Mouse (Mus musculus) naive thymus-derived CD4-positive, alpha-beta T cell, adult 2 months (primary cell): ENCODE results near the gene Dtd2.

ENCODE experiments used
- DNase-seq: peaks from one replicate; pipeline ENCODE4 v3.0.0-alpha.2; 2011; ENCODE audit warnings: low read depth

Gene Dtd2

GRCm38 (mm10) chr12:52005877-52006632 is at the start of gene Dtd2:
Gene Dtd2, minus strand, starts transcription at chr12:52006501.
- peak; percentile 94 for DNase-seq

GRCm38 (mm10) chr12:52049324-52049723 is 43.0 kb upstream of the Dtd2 start:
- DNase-seq: no peak

GRCm38 (mm10) chr12:52046371-52046770 is 40.1 kb upstream of the Dtd2 start:
- no peak for DNase-seq

DNA sequence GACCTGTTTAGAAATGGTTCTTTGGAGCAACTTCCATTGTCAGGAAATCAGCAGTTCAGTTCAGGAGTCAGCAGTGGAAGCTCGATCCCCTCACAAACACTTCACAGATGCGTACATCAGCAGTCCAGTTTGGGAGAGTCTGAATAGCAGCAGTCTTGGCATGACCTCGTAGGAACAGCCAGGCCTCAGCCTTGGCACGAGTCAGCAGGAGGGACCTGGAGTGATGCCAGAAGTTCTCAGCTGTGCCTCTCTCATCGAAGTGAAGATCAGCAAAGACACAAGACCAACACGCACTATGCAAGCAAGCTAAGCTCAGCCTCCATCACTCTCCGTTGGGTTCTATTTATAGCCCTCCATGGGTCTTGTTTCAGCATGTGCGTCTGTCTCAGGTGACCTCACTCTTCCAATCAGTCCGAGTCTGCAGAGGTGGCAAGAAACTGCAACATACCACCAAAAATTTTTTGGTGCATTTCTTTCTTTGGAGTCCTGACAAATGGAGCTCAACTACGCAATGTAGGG is 36.6 kb upstream of the Dtd2 start:
- peak; percentile 6 for DNase-seq

DNA sequence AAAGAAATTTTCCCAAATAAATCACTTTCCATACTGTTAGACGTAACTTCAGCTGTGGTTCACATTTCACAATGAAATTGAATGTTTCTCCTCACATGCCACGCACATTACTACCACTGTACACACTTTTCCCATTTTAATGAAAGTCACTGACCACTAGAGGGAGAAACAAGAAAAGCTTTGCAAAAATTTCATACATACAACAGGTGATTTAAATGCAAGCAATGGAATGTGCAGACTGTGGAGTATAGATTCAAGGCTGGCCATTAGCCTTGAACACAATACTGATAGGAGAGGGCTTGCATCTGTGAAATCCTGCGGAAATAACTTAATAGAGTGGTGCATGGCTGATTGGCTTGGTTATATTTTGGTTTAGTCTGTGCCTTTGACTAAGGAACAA is 32.1 kb upstream of the Dtd2 start:
- DNase-seq: peak; percentile 35

DNA sequence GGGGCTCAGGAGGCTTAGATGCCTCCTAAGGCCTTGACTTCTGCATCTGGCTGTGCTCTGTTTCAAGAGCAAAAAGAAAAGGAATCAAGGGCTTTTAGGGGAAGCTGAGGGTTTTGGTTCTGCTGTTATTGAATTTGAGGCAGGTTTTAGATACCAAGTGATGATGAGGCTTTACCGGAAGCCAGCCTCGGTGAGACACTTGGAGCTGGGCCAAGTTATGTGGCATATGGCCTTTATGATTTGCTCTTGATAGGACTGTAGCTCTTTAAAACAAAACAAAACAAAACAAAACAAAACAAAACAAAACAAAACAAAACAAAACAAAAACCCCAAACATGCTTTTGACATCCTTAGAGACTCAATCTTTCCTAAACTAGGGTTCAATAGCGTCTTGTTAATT is 28.7 kb upstream of the Dtd2 start:
- peak; percentile 60 for DNase-seq

GRCm38 (mm10) chr12:52032276-52032675 is 26.0 kb upstream of the Dtd2 start:
- no peak for DNase-seq

DNA sequence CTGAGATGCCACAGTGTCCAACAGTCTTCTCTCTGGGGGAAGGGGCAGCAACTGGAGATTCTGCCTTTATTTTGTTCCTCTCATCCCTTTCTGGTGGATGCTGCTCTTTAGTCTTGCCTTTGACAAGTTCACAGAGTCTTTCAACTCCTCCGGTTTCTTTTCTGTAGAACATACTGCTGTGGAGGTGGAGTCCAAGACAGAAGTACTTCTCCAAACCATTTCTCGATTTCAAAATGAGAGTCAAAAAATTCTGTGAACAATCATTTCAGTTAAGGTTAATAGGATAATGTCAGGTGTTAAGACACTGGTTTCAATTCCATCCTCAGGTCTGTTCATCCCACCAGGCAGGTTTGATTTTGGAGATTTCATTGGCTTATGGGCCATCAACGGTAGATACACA is 21.7 kb upstream of the Dtd2 start, which contains the start of gene Gpr33:
Gene Gpr33, minus strand, starts transcription at position 101 of the 400 bp plus-strand sequence.
- no peak for DNase-seq

DNA sequence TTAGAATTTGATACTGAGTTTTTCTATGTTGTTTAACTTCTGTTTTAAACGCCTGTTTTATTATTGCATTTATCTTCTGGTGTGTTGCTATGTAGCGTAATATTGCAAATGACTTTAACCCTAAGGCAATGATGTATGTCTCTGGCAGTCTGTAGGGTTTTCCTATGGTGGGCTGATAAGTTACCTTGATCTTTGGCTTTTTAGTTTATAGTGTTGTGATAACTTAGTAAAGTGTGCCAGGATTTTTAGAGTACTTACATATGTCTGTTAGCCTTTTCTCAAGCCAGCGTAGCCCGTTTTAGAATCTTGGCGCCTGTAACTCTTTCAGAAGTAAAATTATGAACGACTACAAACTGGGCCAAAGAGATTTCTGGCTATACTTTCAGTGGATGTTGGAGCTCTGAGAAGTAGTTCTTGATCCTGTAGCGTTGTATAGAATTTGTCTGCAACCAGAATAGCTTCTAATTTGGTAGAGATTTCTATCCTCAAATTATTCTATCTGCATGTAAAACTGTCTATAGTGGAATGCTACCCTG is 8.3 kb upstream of the Dtd2 start:
- no peak for DNase-seq

DNA sequence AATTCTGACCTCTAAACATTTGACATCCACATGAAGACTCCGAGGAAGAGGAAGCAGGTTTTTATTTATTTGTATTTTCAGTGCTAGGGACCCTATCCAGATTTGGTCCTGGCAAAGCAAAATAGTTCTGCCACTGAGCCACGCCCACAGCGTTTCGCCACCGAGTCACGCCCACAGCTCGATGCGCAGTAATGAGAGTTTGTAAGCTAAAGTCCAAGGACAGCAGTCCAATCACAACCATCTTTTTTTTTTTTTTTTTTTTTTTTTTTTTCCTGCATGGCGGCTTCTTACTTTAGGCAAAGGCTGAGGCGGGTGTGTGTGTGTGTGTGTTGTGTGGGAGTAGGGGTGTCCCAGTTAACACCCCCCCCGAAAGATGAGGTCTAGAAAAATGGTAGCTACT is 7.7 kb upstream of the Dtd2 start:
- no peak for DNase-seq

GRCm38 (mm10) chr12:52013274-52013673 is 7.0 kb upstream of the Dtd2 start:
- DNase-seq: no peak

DNA sequence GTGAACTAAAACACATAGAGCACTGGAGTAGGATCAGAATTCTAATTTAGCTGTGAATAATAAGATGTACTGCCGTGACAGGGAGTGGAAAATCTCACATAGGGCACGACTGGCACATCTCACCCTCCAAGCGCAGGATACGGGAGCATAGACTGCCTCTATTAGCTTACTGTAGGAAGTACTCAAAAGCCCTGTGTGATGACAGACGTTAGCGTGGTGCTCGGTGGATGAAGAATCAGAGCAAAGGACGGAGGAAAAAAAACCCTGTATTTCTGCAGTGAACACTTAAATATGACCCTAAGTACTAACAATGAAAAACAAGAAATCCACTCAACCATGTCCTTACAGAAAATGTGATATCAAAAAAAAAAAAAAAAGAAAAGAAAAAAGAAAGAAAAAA is 5.9 kb upstream of the Dtd2 start:
- no peak for DNase-seq

DNA sequence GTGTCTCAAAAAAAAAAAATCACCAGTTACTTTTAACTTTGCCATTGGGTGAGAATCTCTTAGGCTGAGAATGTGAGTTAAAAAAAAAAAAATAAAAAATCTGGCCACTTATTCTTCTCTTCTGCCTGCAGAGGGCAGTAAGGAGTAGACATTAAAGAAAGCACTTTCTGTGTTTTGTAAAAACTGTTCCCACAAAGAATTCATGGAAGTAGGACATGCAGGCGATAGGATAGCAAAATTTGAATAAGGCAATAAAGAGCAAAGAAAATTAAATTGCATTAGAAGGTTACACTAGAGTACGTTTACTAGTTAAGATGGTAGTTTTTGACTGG is 4.3 kb upstream of the Dtd2 start:
- peak; percentile 74 for DNase-seq

GRCm38 (mm10) chr12:52009928-52010629 is 3.8 kb upstream of the Dtd2 start:
- no peak for DNase-seq

- DNase-seq: no peak
These were observed 313 bp upstream of the Dtd2 start for GRCm38 (mm10) chr12:52006633-52006994.

- no peak for DNase-seq
These were observed 3.6 kb downstream of the Dtd2 start for GRCm38 (mm10) chr12:52002746-52003145.

GRCm38 (mm10) chr12:52001544-52001943 is 4.8 kb downstream of the Dtd2 start:
- DNase-seq: peak; percentile 85

DNA sequence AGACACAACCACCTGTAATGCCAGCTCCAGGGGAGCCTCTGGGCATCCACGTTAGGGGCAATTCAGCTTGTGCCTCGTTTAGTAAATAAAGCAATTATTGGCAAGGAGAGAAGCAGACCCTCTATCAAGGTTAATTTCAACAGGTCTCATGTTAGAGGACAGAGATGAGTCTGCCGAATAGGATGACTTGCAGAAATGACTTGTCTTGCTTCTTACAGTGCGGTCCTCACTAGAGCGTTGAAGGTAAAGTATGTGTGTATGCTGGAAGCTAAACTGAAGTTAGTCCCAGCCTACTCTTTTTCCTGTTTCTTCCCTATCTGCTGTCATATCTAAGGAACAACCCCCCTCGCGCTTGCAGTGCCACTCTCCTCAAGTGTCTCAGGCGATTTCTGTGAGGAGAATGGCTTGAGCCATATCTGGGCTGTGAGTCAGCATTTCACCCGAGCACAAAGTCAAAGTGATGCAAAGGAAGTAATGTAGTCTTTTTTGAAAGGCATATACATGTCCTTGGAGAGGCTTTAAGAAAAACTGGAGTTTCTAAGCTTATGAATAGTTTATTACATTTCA is 7.9 kb downstream of the Dtd2 start:
- no peak for DNase-seq

DNA sequence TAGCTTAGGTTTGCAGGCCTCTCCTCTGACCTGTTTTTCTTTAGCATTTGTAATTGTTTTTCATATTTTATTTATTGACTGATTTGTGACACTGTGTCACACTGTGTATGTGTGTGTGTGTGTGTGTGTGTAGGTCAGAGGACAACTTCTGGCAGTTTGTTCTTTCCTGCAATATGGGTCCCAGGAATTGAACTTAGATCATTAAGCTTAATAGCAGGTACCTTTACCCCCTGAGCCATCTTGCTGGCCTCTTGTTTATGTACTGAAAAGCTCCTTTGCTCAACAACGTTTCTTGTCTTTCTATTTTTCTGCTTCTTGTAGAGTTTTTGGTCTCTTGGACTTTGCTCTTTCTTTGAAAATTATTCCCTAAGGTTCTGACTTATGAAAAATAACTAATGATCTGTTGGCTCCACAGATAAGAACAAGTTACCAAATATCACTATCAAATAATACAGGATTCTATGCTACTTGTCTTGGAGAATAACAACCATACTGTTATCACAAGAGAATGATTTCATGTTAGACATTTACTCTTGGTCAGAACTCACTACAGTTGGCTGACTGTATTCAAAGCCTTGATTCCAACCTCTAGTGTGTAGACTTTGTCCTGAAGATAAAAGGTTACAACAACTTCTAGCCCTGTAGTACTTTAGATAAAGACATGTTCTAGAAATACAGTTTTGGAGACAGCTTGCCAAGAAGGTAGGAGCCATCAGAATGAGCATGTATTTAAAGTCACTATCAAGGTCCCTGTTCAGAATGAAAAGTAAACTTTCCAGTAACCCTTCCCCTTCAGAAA is 10.4 kb downstream of the Dtd2 start:
- DNase-seq: no peak

DNA sequence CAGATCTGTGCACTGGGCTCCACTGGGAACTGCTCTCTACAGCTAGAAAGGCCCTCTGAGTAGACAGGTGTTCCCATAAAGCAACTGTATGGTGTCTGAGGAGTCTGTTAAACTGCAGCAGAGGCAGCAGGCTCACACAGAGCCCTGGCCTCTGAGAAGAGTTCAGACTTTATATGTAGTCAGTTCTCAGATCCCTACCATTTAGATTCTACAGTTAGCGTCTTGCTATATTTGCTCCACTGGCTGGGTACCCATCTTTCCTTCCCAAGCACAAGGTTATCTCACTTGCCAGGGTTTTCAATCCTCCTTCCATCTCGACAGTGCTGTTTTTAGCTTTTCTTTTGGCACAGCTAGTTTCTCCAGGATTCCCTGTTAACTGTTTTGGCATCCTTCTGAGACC is 15.7 kb downstream of the Dtd2 start:
- no peak for DNase-seq

DNA sequence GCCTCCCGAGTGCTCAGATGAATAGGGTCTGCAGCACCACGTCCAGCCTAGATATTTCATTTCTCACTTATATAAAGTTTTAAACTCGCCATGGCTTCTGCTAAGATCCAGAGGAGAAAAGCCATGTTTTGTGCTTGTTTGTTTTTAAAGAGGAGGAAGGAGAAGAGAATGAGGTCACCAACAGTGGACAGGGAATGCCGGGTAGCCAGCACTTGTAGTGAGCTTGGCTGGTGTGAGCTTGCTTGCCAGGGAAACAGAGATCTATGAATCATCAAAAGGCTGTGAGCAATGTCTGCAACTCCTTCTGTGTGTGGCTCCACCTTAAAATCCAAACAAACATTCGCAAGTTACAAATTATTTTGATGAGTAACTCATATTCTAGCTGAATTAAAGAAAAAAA is 17.8 kb downstream of the Dtd2 start:
- DNase-seq: no peak

GRCm38 (mm10) chr12:51985826-51986225 is 20.5 kb downstream of the Dtd2 start:
- no peak for DNase-seq
